Mouse (Mus musculus) liver, postnatal 0 days (tissue): Measurements from ENCODE around the gene AI854703.

Experiments
- CTCF ChIP-seq: sonication (generic); IDR thresholded peaks from 2 replicates; pipeline ENCODE4 v1.5.1; 2016; ENCODE audit warnings: antibody characterized with exemption, low read depth
- EP300 ChIP-seq: IDR thresholded peaks from 2 replicates; pipeline ENCODE4 v1.6.1; 2016; ENCODE audit warnings: antibody characterized with exemption, low read depth, mild to moderate bottlenecking

- no peak for TF ChIP-seq CTCF
- no peak for TF ChIP-seq EP300
These were observed 47.3 kb upstream of the AI854703 start for GRCm38 (mm10) chr6:48579215-48579648.
